Mouse (Mus musculus) testis, adult 2 months (tissue): Measurements from ENCODE around the gene Evl. TPM values are rescaled to one million over a fixed set of nuclear protein-coding genes. Genes with fewer than 3 reads are reported as not detected.

Source experiments
- H3K27ac ChIP-seq: fragments of 200-500 bp; 2 replicates; pipeline ENCODE4 v1.5.1; 2012; ENCODE audit warnings: low read depth, low read length; ENCODE audit not compliant: control insufficient read depth, insufficient read depth
- H3K27me3 ChIP-seq: fragments of 200-500 bp; 2 replicates; pipeline ENCODE4 v1.6.1; 2012; ENCODE audit warnings: mild to moderate bottlenecking, low read length, moderate library complexity; ENCODE audit not compliant: control insufficient read depth, insufficient read depth
- H3K36me3 ChIP-seq: fragments of 200-500 bp; 2 replicates; pipeline ENCODE4 v1.6.1; 2012; ENCODE audit warnings: mild to moderate bottlenecking, low read length; ENCODE audit not compliant: control insufficient read depth, insufficient read depth
- H3K4me1 ChIP-seq: fragments of 200-500 bp; 2 replicates; pipeline ENCODE4 v1.6.1; 2012; ENCODE audit warnings: low read length; ENCODE audit not compliant: control insufficient read depth, insufficient read depth
- H3K4me3 ChIP-seq: fragments of 200-500 bp; 2 replicates; pipeline ENCODE4 v1.5.1; 2012; ENCODE audit warnings: low read depth, mild to moderate bottlenecking, low read length, moderate library complexity, mixed read lengths; ENCODE audit not compliant: control insufficient read depth
- CTCF ChIP-seq: fragments of 200-500 bp; IDR thresholded peaks from 2 replicates; pipeline ENCODE4 v1.5.1; 2012; ENCODE audit warnings: low read depth, mild to moderate bottlenecking, inconsistent platforms, low read length, moderate library complexity; ENCODE audit not compliant: control insufficient read depth, insufficient read depth, insufficient replicate concordance
- POLR2A ChIP-seq: fragments of 200-500 bp; IDR thresholded peaks from 2 replicates; pipeline ENCODE4 v1.6.1; 2012; ENCODE audit warnings: low read depth, mild to moderate bottlenecking, inconsistent platforms, low read length, moderate library complexity; ENCODE audit not compliant: control insufficient read depth
- polyA plus RNA-seq: library from polyadenylated mRNA; depleted of rRNA; stranded (reverse); fragments of >200 nt; gene quantifications from 2 replicates; pipeline ENCODE4 v1.2.3, GENCODE M21; 2012

The Evl gene
- polyA plus RNA-seq, 1 experiment, result 36.4 TPM

DNA sequence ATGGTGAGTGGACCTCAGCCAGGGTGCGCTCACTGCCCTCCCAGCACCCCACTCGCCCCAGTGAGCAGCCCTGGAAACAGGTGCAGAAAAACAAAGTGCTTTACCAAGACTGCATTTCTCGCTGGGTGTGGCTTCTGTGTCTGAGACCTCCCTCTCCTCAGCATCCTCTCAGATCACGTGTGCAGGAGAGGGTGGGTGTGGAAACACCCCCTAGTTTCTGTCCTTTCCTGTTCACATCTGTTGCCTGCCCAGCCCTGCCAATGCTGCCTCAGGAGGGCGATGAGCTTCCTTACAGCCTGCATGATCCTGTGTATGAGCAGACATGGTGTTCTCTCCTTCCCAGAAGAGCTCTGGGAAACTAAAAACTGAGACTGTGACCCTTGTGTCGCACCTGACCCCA lies 131.9 kb downstream of the Evl start:
- Histone ChIP-seq H3K27ac (no peak overlapping the region), H3K4me3 (no peak overlapping the region), H3K4me1 (no peaks in the 10 kb centered on the region), H3K27me3 (no peaks in the 10 kb centered on the region), H3K36me3 (no peaks in the 10 kb centered on the region)
- no peak for TF ChIP-seq CTCF

DNA sequence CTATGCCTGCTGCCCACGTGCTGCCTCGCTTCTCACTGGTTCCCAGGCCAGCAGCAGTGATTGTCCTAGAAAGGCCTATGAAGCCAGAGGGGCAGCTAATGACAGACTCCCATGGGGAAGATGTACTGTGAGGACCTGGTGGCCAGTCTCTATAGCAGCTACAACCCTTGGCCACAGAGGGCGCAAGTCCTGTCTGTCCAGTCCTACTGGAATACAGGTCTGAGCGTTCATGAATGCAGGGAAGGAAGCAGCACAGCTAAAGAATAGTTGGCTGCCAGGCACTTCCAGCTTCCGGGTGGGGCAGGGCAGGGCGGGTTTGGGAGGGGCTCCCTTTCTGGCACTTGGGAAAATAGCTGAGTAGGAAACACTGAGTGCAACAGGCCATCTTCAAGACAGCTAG lies 132.4 kb downstream of the Evl start:
- Histone ChIP-seq H3K27me3 (no peaks in the 10 kb centered on the region), H3K27ac (no peak overlapping the region), H3K36me3 (no peaks in the 10 kb centered on the region), H3K4me3 (no peak overlapping the region), H3K4me1 (no peaks in the 10 kb centered on the region)
- TF ChIP-seq CTCF, result peak; percentile 22; the same call in 1 of the 2 replicates
- TF ChIP-seq POLR2A, result no peak

DNA sequence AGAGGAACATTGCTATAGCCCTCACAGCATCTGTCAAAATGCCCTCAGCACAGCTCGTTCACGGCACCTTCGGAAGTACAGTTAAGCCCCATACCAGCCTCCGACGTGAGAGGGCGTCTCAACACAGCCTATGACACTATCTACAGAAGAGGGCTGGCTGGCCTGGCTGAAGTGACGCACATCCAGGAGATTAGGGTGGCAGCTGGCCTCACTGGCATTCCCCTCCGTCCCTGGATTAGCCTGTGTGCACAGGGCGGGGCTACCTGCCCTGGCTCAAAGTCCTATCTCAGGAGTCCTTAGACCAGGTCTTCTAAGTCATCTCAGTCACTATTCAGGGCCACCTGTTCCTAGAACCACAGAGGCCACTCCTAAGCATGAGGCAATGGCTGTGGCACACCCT lies 134.6 kb downstream of the Evl start:
- TF ChIP-seq POLR2A (no peak), CTCF (peak; percentile 27; the same call in 1 of the 2 replicates)
- no peaks in the 10 kb centered on the region for H3K36me3 ChIP-seq
- no peaks in the 10 kb centered on the region for H3K4me1 ChIP-seq
- H3K4me3 ChIP-seq, result no peak overlapping the region
- H3K27ac ChIP-seq, result no peak overlapping the region
- H3K27me3 ChIP-seq, result no peaks in the 10 kb centered on the region

DNA sequence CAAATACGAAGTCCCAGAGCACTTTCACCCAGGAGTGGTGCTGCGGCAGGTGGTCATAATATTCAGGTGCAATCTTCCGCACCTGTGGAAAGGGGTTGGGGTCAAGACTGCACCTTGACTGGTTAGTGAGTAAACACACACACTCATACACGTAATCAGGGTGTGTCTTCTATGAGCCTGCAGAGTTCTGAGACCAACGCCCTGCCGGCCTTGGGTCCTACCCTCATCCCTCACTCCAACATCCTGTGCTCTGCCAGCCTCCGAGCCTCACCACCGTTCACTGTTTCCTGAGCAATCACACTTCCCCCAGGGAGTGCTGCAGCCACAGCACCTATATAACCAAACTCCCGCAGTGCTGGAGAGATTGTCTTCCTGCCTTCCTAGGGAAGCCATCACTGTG lies 136.0 kb downstream of the Evl start:
- Histone ChIP-seq H3K4me3 (no peak overlapping the region), H3K27ac (no peak overlapping the region), H3K36me3 (no peaks in the 10 kb centered on the region), H3K27me3 (no peaks in the 10 kb centered on the region), H3K4me1 (no peaks in the 10 kb centered on the region)
- TF ChIP-seq POLR2A, result no peak
- no peak for TF ChIP-seq CTCF

GRCm38 (mm10) chr12:108693592-108693991 lies 139.1 kb downstream of the Evl start:
- no peak overlapping the region for H3K4me3 ChIP-seq
- no peak overlapping the region for H3K27ac ChIP-seq
- no peaks in the 10 kb centered on the region for H3K27me3 ChIP-seq
- no peak for TF ChIP-seq POLR2A
- no peaks in the 10 kb centered on the region for H3K36me3 ChIP-seq
- no peaks in the 10 kb centered on the region for H3K4me1 ChIP-seq

GRCm38 (mm10) chr12:108694223-108694622 lies 139.7 kb downstream of the Evl start:
- TF ChIP-seq CTCF, result no peak
- no peak for TF ChIP-seq POLR2A
- H3K27ac ChIP-seq, result no peak overlapping the region
- H3K4me3 ChIP-seq, result no peak overlapping the region
- no peaks in the 10 kb centered on the region for H3K27me3 ChIP-seq
- no peaks in the 10 kb centered on the region for H3K36me3 ChIP-seq
- H3K4me1 ChIP-seq, result no peaks in the 10 kb centered on the region

DNA sequence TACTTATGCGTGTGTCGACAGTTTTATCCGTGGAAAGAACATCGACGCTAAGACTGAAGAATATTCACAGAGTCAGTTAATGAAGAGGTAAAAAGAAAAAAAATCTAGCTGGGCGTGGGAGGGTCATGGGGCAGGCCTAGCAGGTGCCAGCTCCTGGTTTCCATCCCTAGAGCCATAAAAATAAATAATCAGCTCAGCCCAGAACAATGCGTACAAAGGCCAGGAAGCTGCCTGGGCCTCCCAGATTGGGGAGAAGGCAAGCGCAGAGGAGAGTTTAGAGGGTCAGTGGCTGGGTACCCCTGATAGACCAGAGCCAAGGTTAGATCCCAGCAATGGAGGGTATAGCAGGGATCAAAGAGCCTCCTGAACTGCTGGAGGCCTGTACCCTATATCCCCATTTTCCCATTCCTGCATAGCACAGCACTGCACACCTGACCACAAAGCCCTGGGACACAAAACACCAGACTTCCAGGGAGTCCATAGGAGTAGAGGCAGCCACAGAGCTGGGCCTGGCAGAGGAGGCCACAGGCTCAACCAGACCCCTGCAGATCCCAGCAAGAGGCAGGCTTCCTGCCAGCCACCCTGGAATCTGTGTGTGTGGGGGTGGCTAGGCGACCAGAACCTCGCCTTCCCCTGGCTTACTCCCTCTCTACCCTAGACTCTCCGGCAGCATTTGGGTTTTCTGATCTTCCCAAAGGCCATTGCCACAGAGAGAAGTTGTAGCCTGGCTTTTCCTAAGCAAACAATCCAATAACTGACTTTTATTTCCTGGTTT lies 144.4 kb downstream of the Evl start:
- no peak for TF ChIP-seq CTCF
- no peak for TF ChIP-seq POLR2A
- H3K4me1 ChIP-seq, result no peaks in the 10 kb centered on the region; the same call in 1 of the 2 replicates
- H3K4me3 ChIP-seq, result no peak overlapping the region
- no peaks in the 10 kb centered on the region for H3K27me3 ChIP-seq
- 0 out of 2 replicates have a peak overlapping the region, but pooled peaks have one; percentile 29 for H3K27ac ChIP-seq
- no peaks in the 10 kb centered on the region for H3K36me3 ChIP-seq
